Comparison of ENCODE assay signal across 14 mouse cellular contexts in the genomic region with DNA sequence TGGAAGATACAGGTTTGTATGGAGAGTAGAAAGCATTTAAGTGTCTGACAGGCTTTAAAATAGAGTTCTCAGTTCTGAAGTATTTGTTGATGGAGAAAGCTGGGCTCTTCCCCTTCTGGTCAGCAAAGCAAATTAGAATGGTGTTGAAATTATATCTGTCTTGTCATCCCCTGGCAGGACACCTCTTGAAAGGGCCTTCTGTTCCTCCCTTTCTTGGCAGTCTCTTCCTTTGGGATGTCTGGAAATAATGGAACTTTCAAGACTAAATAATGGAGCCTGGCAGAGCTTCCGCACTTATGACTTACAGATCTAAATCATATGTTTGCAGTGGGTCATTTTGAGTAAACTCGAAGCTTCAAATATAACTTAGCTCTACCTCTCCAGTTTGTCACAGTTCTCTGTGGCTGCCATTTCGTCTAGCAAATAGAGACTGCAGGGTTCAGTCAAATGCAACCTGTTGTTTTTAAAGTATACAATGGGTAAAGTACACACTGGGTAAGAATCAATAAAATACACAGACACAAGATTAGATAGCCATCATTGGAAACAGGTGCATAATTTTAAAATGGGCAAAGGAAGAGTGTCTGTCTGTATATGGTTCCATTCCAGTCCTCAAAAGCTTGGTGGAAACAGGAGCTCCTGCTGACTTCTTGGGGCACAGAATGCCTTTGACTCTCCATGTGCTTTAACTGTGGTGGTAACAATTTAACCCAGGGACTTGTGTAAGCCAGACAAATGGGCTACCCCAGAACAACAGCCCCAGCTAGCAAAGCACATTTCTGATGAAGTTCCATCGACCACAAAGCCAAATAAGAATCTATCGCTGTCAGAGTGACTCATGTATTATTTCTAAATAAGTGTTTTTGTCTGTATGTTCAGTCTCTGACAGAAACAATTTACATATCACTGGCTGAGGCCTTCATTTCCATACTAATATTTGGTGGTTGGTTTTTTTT.
A peak's percentile ranks its signal among the peaks of the same experiment; 100 is the strongest.
DNase-seq lines count a peak whose midpoint lies in the region; ATAC-seq and TF ChIP-seq lines count a peak whose summit lies in the region.
"Had no signal": no experiment of that assay in that cellular context is flagged by ENCODE, and none has a peak within 500 bp of the region (broad histone marks: within the 10 kb centered on the region; RNA-seq: fewer than 3 reads in every experiment).

No protein-coding gene starts in this region.

- TF ChIP-seq CTCF in midbrain, postnatal 0 days (IDR thresholded peaks at IDR 0.05) = no peak
- TF ChIP-seq CTCF in liver, postnatal 0 days (IDR thresholded peaks at IDR 0.05; ENCODE audit: low read depth) = no peak

- H3K27ac ChIP-seq in heart, embryonic 10.5 days = no peak overlapping the region
- H3K27ac ChIP-seq in heart, embryonic 11.5 days (ENCODE audit: low read depth, low read length) = no peak overlapping the region
- H3K27ac ChIP-seq in midbrain, postnatal 0 days (ENCODE audit: low read depth, low read length) = no peak overlapping the region
- no peak overlapping the region for H3K27ac ChIP-seq in midbrain, embryonic 15.5 days
- peak overlapping the region; percentile 85 for H3K27ac ChIP-seq in liver, postnatal 0 days (ENCODE audit: low read depth)
- H3K27ac ChIP-seq: neural tube, embryonic 15.5 days had no signal

- peak; percentile 68 for DNase-seq in heart, embryonic 10.5 days (ENCODE audit: low spot score)
- DNase-seq in midbrain, postnatal 0 days (ENCODE audit: low spot score) = peak; percentile 2
- no peak for DNase-seq in liver, postnatal 0 days
- no peak for DNase-seq in kidney, adult 8-10 months
- DNase-seq: adrenal gland, postnatal 25 days; cerebellum, postnatal 25 days; kidney, postnatal 4 days; left cerebral cortex, postnatal 4 days; right cerebral cortex, postnatal 4 days had no signal

- ATAC-seq in heart, embryonic 11.5 days (replicated peaks; ENCODE audit: insufficient number of reproducible peaks, low FRiP score, low TSS enrichment) = no peak
- no peak for ATAC-seq in midbrain, postnatal 0 days (ENCODE audit: low FRiP score)
- no peak for ATAC-seq in midbrain, embryonic 15.5 days (replicated peaks)
- peak; percentile 81 for ATAC-seq in liver, postnatal 0 days
- ATAC-seq in megakaryocyte progenitor cell, adult 5-6 weeks (replicated peaks; ENCODE audit: poor library complexity) = no peak
- ATAC-seq: intestine, postnatal 0 days had no signal

- H3K27me3 ChIP-seq in heart, embryonic 10.5 days (ENCODE audit: insufficient read depth, poor library complexity, severe bottlenecking) = no peaks in the 10 kb centered on the region
- no peaks in the 10 kb centered on the region for H3K27me3 ChIP-seq in heart, embryonic 11.5 days (ENCODE audit: control insufficient read depth, insufficient read depth, low read length)
- no peaks in the 10 kb centered on the region for H3K27me3 ChIP-seq in midbrain, postnatal 0 days (ENCODE audit: insufficient read depth, low read length)
- H3K27me3 ChIP-seq in midbrain, embryonic 15.5 days (replicated peaks) = no peaks in the 10 kb centered on the region
- H3K27me3 ChIP-seq in liver, postnatal 0 days (ENCODE audit: insufficient read depth, low read length) = no peaks in the 10 kb centered on the region
- H3K27me3 ChIP-seq: neural tube, embryonic 15.5 days had no signal

- 84% methylated on average over 5 of the region's 5 CpGs for WGBS in heart, embryonic 10.5 days
- WGBS in heart, embryonic 11.5 days (ENCODE audit: insufficient replicate concordance) = 74% methylated on average over 5 of the region's 5 CpGs
- 86% methylated on average over 5 of the region's 5 CpGs for WGBS in midbrain, postnatal 0 days
- WGBS in midbrain, embryonic 15.5 days = 81% methylated on average over 5 of the region's 5 CpGs
- 63% methylated on average over 5 of the region's 5 CpGs for WGBS in liver, postnatal 0 days (ENCODE audit: insufficient replicate concordance)

- no peaks in the 10 kb centered on the region for H3K36me3 ChIP-seq in heart, embryonic 10.5 days
- H3K36me3 ChIP-seq in heart, embryonic 11.5 days (ENCODE audit: control insufficient read depth, insufficient read depth, low read length) = no peaks in the 10 kb centered on the region
- H3K36me3 ChIP-seq in midbrain, postnatal 0 days (ENCODE audit: insufficient read depth, low read length) = no peaks in the 10 kb centered on the region
- H3K36me3 ChIP-seq in midbrain, embryonic 15.5 days (replicated peaks) = no peaks in the 10 kb centered on the region
- no peaks in the 10 kb centered on the region for H3K36me3 ChIP-seq in liver, postnatal 0 days (replicated peaks; ENCODE audit: insufficient read depth, low read length)
- H3K36me3 ChIP-seq: neural tube, embryonic 15.5 days had no signal

- H3K4me3 ChIP-seq in heart, embryonic 10.5 days = no peak overlapping the region
- H3K4me3 ChIP-seq in heart, embryonic 11.5 days (ENCODE audit: low read depth, low read length) = no peak overlapping the region
- no peak overlapping the region for H3K4me3 ChIP-seq in midbrain, postnatal 0 days (ENCODE audit: low read depth, low read length)
- no peak overlapping the region for H3K4me3 ChIP-seq in midbrain, embryonic 15.5 days
- H3K4me3 ChIP-seq in liver, postnatal 0 days (ENCODE audit: low read depth, low read length) = no peak overlapping the region
- H3K4me3 ChIP-seq: neural tube, embryonic 15.5 days had no signal

- no peaks in the 10 kb centered on the region for H3K9me3 ChIP-seq in heart, embryonic 10.5 days
- H3K9me3 ChIP-seq in heart, embryonic 11.5 days (replicated peaks; ENCODE audit: control insufficient read depth, low read length) = no peaks in the 10 kb centered on the region
- H3K9me3 ChIP-seq in midbrain, postnatal 0 days (ENCODE audit: low read length) = no peaks in the 10 kb centered on the region
- H3K9me3 ChIP-seq in midbrain, embryonic 15.5 days = no peaks in the 10 kb centered on the region
- H3K9me3 ChIP-seq in liver, postnatal 0 days (ENCODE audit: low read length) = no peaks in the 10 kb centered on the region
- H3K9me3 ChIP-seq: neural tube, embryonic 15.5 days had no signal

- H3K9ac ChIP-seq in heart, embryonic 11.5 days (ENCODE audit: low read depth, low read length) = no peak overlapping the region
- no peak overlapping the region for H3K9ac ChIP-seq in midbrain, postnatal 0 days (replicated peaks; ENCODE audit: low read length, poor library complexity, severe bottlenecking)
- H3K9ac ChIP-seq in midbrain, embryonic 15.5 days = no peak overlapping the region
- H3K9ac ChIP-seq in liver, postnatal 0 days (replicated peaks) = no peak overlapping the region
- H3K9ac ChIP-seq: neural tube, embryonic 15.5 days had no signal

- no peak for TF ChIP-seq EP300 in liver, postnatal 0 days (IDR thresholded peaks at IDR 0.05; ENCODE audit: low read depth)

- H3K4me1 ChIP-seq in heart, embryonic 10.5 days = no peaks in the 10 kb centered on the region
- no peaks in the 10 kb centered on the region for H3K4me1 ChIP-seq in heart, embryonic 11.5 days (ENCODE audit: control insufficient read depth, insufficient read depth, low read length)
- H3K4me1 ChIP-seq in midbrain, postnatal 0 days (ENCODE audit: insufficient read depth, low read length) = no peaks in the 10 kb centered on the region
- H3K4me1 ChIP-seq in midbrain, embryonic 15.5 days = no peaks in the 10 kb centered on the region
- peaks cover 6% of the 10 kb centered on the region; the same call in 1 of the 2 replicates for H3K4me1 ChIP-seq in liver, postnatal 0 days (ENCODE audit: insufficient read depth)
- H3K4me1 ChIP-seq: neural tube, embryonic 15.5 days had no signal

- H3K4me2 ChIP-seq in heart, embryonic 11.5 days = no peak overlapping the region
- no peak overlapping the region for H3K4me2 ChIP-seq in midbrain, postnatal 0 days (ENCODE audit: low read depth, low read length, poor library complexity, severe bottlenecking)
- no peak overlapping the region for H3K4me2 ChIP-seq in midbrain, embryonic 15.5 days
- H3K4me2 ChIP-seq in liver, postnatal 0 days (ENCODE audit: low read depth, low read length) = no peak overlapping the region
- H3K4me2 ChIP-seq: neural tube, embryonic 15.5 days had no signal

Comparison
In these comparisons a context has a peak if more than half of its experiments do, and no peak if none do; other contexts are left out.
1. DNase-seq: peak in heart, embryonic 10.5 days (single experiment) and midbrain, postnatal 0 days (single experiment); none in liver, postnatal 0 days (single experiment) and kidney, adult 8-10 months (0 of 2).